In genomic region chr5:34530116-34530515, GRCm38 (mm10) we compare ENCODE assay signal across 23 mouse cellular contexts. TPM values are rescaled to one million over a fixed set of nuclear protein-coding genes. Genes with fewer than 3 reads are reported as not detected.
DNase-seq lines count a peak whose midpoint lies in the region; ATAC-seq and TF ChIP-seq lines count a peak whose summit lies in the region.
"Had no signal": no experiment of that assay in that cellular context is flagged by ENCODE, and none has a peak within 500 bp of the region (broad histone marks: within the 10 kb centered on the region; RNA-seq: fewer than 3 reads in every experiment).

No protein-coding gene starts in this region.

- no peak overlapping the region for H3K4me3 ChIP-seq in spleen, adult 2 months (ENCODE audit: extremely low read depth, insufficient read depth, insufficient read length)
- no peak overlapping the region for H3K4me3 ChIP-seq in cortical plate, adult 2 months (ENCODE audit: insufficient read depth, low read length)
- no peak overlapping the region for H3K4me3 ChIP-seq in stomach, postnatal 0 days (ENCODE audit: low read depth, low read length)
- H3K4me3 ChIP-seq: embryonic facial prominence, embryonic 15.5 days; forebrain, embryonic 15.5 days; left cerebral cortex, adult 2 months; midbrain, embryonic 12.5 days had no signal

- no peak overlapping the region for H3K4me2 ChIP-seq in stomach, postnatal 0 days (replicated peaks; ENCODE audit: low read depth)
- H3K4me2 ChIP-seq: embryonic facial prominence, embryonic 15.5 days; forebrain, embryonic 15.5 days; hindbrain, embryonic 14.5 days; midbrain, embryonic 12.5 days had no signal

- no peak for TF ChIP-seq EP300 in stomach, postnatal 0 days (optimal IDR thresholded peaks at IDR 0.05)

- ATAC-seq in stomach, postnatal 0 days (ENCODE audit: low FRiP score, low TSS enrichment): no peak
- ATAC-seq in megakaryocyte progenitor cell, adult 5-6 weeks (replicated peaks; ENCODE audit: poor library complexity): no peak
- ATAC-seq: activated CD4-positive, CD25-positive, alpha-beta regulatory T cell, adult 4 months; forebrain, embryonic 15.5 days had no signal

- peak overlapping the region; percentile 12; the same call in 1 of the 2 replicates for H3K27ac ChIP-seq in spleen, adult 2 months (ENCODE audit: insufficient read depth, low read length)
- H3K27ac ChIP-seq in cortical plate, adult 2 months (ENCODE audit: insufficient read depth, low read length): 0 out of 2 replicates have a peak overlapping the region, but pooled peaks have one; percentile 26
- 0 out of 2 replicates have a peak overlapping the region, but pooled peaks have one; percentile 49 for H3K27ac ChIP-seq in stomach, postnatal 0 days (replicated peaks)
- H3K27ac ChIP-seq: embryonic facial prominence, embryonic 15.5 days; forebrain, embryonic 15.5 days; hindbrain, embryonic 14.5 days; left cerebral cortex, adult 2 months; midbrain, embryonic 12.5 days had no signal

- intact Hi-C loops in gastrocnemius, postnatal 14 days (cut with DNase I; ENCODE audit: low total_unique reads): no loop called here

- no peak overlapping the region for H3K9ac ChIP-seq in stomach, postnatal 0 days (ENCODE audit: low read length)
- H3K9ac ChIP-seq: embryonic facial prominence, embryonic 15.5 days; forebrain, embryonic 15.5 days; hindbrain, embryonic 14.5 days; midbrain, embryonic 12.5 days had no signal

- peaks cover 5% of the 10 kb centered on the region; the same call in 1 of the 2 replicates for H3K36me3 ChIP-seq in spleen, adult 2 months (ENCODE audit: control insufficient read depth, insufficient read depth, low read length)
- no peaks in the 10 kb centered on the region for H3K36me3 ChIP-seq in stomach, postnatal 0 days (ENCODE audit: control insufficient read depth, insufficient read depth, low read length)
- H3K36me3 ChIP-seq: embryonic facial prominence, embryonic 15.5 days; forebrain, embryonic 15.5 days; G1E; midbrain, embryonic 12.5 days had no signal

- no peaks in the 10 kb centered on the region for H3K27me3 ChIP-seq in spleen, adult 2 months (ENCODE audit: control insufficient read depth, insufficient read depth, low read length)
- no peaks in the 10 kb centered on the region for H3K27me3 ChIP-seq in stomach, postnatal 0 days (ENCODE audit: control insufficient read depth, insufficient read depth, low read length)
- H3K27me3 ChIP-seq: CH12.LX; embryonic facial prominence, embryonic 15.5 days; forebrain, embryonic 15.5 days had no signal

- TF ChIP-seq POLR2A in spleen, adult 2 months (IDR thresholded peaks at IDR 0.05; ENCODE audit: low read depth, low read length): no peak
- no peak for TF ChIP-seq POLR2A in cortical plate, adult 2 months (IDR thresholded peaks at IDR 0.05; ENCODE audit: extremely low read depth, insufficient read depth, low read length)

- TF ChIP-seq CTCF in spleen, adult 2 months (IDR thresholded peaks at IDR 0.05; ENCODE audit: extremely low read depth, insufficient read depth, insufficient read length, insufficient replicate concordance): no peak
- TF ChIP-seq CTCF in cortical plate, adult 2 months (IDR thresholded peaks at IDR 0.05; ENCODE audit: extremely low read depth, insufficient read depth, low read length): no peak
- no peak for TF ChIP-seq CTCF in stomach, postnatal 0 days (IDR thresholded peaks at IDR 0.05; ENCODE audit: low read depth)

- DNase-seq in gastrocnemius, postnatal 14 days: peak; percentile 1
- DNase-seq in gastrocnemius, postnatal 4 days (ENCODE audit: low spot score in 2 of 2): no peak
- no peak for DNase-seq in spleen, adult 2 months (ENCODE audit: low read depth in 1 of 2, low spot score in 2 of 2)
- DNase-seq in spleen, postnatal 10 days (ENCODE audit: low spot score in 2 of 2): no peak
- no peak for DNase-seq in stomach, postnatal 0 days (ENCODE audit: low spot score)
- DNase-seq: B cell, adult 2 months; cerebellum, adult 2 months; gastrocnemius, postnatal 25 days; heart, postnatal 4 days; right cerebral cortex, postnatal 14 days; spleen, adult 18-20 months; thymus, adult 2 months; thymus, postnatal 4 days had no signal

- H3K9me3 ChIP-seq in stomach, postnatal 0 days (ENCODE audit: control insufficient read depth, low read length): no peaks in the 10 kb centered on the region
- H3K9me3 ChIP-seq: embryonic facial prominence, embryonic 15.5 days; forebrain, embryonic 15.5 days; G1E; midbrain, embryonic 12.5 days had no signal

- peaks cover 55% of the 10 kb centered on the region for H3K4me1 ChIP-seq in spleen, adult 2 months (ENCODE audit: control insufficient read depth, insufficient read depth, insufficient read length)
- no peaks in the 10 kb centered on the region for H3K4me1 ChIP-seq in cortical plate, adult 2 months (ENCODE audit: control insufficient read depth, insufficient read depth, low read length)
- H3K4me1 ChIP-seq in stomach, postnatal 0 days (replicated peaks; ENCODE audit: control insufficient read depth, insufficient read depth): no peaks in the 10 kb centered on the region; the same call in 1 of the 2 replicates
- H3K4me1 ChIP-seq: forebrain, embryonic 15.5 days; midbrain, embryonic 12.5 days had no signal

- WGBS in spleen, adult 2 months: 38% methylated on average over 5 of the region's 5 CpGs
- WGBS in stomach, postnatal 0 days: 44% methylated on average over 5 of the region's 5 CpGs

RNA-seq across cellular contexts. Expression of gene Sh3bp2, which starts 4.5 kb away (rescaled TPM):
- 1 to 10 TPM; 1.6 to 2.0 TPM for total RNA-seq in gastrocnemius, postnatal 14 days (2021)
- 1 to 10 TPM; 4.9 to 5.4 TPM for total RNA-seq in gastrocnemius, postnatal 4 days (2021)
- polyA plus RNA-seq in spleen, adult 2 months (2012; rRNA removed): 50.7 and 51.3 TPM in 2 replicates
- polyA plus RNA-seq in cortical plate, adult 2 months (2012; rRNA removed): 3.5 TPM in 2 replicates
- polyA plus RNA-seq in stomach, postnatal 0 days (2015; fragmentation: Nextera tagmentation; extraction: Ambion mirVana): 4.2 and 4.9 TPM in 2 replicates
- total RNA-seq in megakaryocyte progenitor cell, adult 5-6 weeks (2015): 8.6 and 10.0 TPM in 2 replicates
- 21.0 and 23.0 TPM in 2 replicates for total RNA-seq in megakaryocyte progenitor cell, adult 5-6 weeks (2017)

RNA-seq across cellular contexts. Expression of gene Tnip2, which starts 16.3 kb away (rescaled TPM):
- 1 to 10 TPM; 2.4 to 2.7 TPM for total RNA-seq in gastrocnemius, postnatal 14 days (2021)
- 10 to 100 TPM in 1 of 2 experiments, 1 to 10 TPM in 1; 9.8 to 10.1 TPM for total RNA-seq in gastrocnemius, postnatal 4 days (2021)
- polyA plus RNA-seq in spleen, adult 2 months (2012; rRNA removed): 23.3 and 27.4 TPM in 2 replicates
- 27.3 and 38.6 TPM in 2 replicates for polyA plus RNA-seq in cortical plate, adult 2 months (2012; rRNA removed)
- 16.2 and 17.7 TPM in 2 replicates for polyA plus RNA-seq in stomach, postnatal 0 days (2015; fragmentation: Nextera tagmentation; extraction: Ambion mirVana)
- 7.8 and 9.5 TPM in 2 replicates for total RNA-seq in megakaryocyte progenitor cell, adult 5-6 weeks (2015)
- 17.6 and 22.2 TPM in 2 replicates for total RNA-seq in megakaryocyte progenitor cell, adult 5-6 weeks (2017)

RNA-seq across cellular contexts. Expression of gene Add1, which starts 43.3 kb away (rescaled TPM):
- total RNA-seq in gastrocnemius, postnatal 14 days (2021): 10 to 100 TPM; 79.1 to 93.4 TPM
- total RNA-seq in gastrocnemius, postnatal 4 days (2021): 100 to 1,000 TPM; 174 to 180 TPM
- polyA plus RNA-seq in spleen, adult 2 months (2012; rRNA removed): 152 and 170 TPM in 2 replicates
- polyA plus RNA-seq in cortical plate, adult 2 months (2012; rRNA removed): 375 and 376 TPM in 2 replicates
- polyA plus RNA-seq in stomach, postnatal 0 days (2015; fragmentation: Nextera tagmentation; extraction: Ambion mirVana): 68.6 and 69.3 TPM in 2 replicates
- 65.1 and 71.0 TPM in 2 replicates for total RNA-seq in megakaryocyte progenitor cell, adult 5-6 weeks (2015)
- 83.9 and 97.8 TPM in 2 replicates for total RNA-seq in megakaryocyte progenitor cell, adult 5-6 weeks (2017)
